Mouse (Mus musculus): ENCODE data around the gene Aagab.

- no peak for TF ChIP-seq CTCF (IDR thresholded peaks at IDR 0.05; ENCODE audit: borderline replicate concordance, insufficient read depth, low read length)
- no peak for TF ChIP-seq POLR2A (IDR thresholded peaks at IDR 0.05; ENCODE audit: low read depth, low read length)
These were observed 48.8 kb upstream of the Aagab start for GRCm38 (mm10) chr9:63553628-63554027.
